Mouse (Mus musculus) liver, postnatal 0 days (tissue): ENCODE results near the gene Ankrd13a.

Experiments
- CTCF ChIP-seq: sonication (generic); IDR thresholded peaks from 2 replicates; pipeline ENCODE4 v1.5.1; 2016; ENCODE audit warnings: antibody characterized with exemption, low read depth
- EP300 ChIP-seq: IDR thresholded peaks from 2 replicates; pipeline ENCODE4 v1.6.1; 2016; ENCODE audit warnings: antibody characterized with exemption, low read depth, mild to moderate bottlenecking

DNA sequence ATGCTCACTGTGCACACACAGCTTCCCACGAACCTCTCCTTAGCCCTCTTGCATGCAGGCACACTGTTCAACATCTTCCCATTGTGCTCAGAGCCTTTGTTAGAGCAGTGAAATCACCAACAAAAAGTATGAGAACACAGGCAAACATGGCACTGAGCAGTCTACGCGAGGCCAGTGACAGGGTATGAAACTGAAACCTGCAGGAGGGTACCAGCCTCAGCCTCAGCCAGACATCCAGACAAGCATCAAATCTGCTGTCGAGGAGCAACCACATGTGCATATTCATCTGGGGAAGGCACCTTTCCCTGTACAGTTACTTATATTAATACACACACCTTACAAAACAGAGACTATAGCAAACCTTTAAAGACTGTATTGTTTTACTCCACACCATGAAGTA lies 27.6 kb upstream of the Ankrd13a start:
- TF ChIP-seq CTCF, result no peak
- TF ChIP-seq EP300, result no peak
